Mouse (Mus musculus): ENCODE measurements around the gene Tubgcp5.
"Not testable (repeated sequence)": the region's sequence is repeated elsewhere in the genome, so short reads cannot be mapped to it uniquely, and the experiment has no call there.

Tubgcp5 gene

GRCm38 (mm10) chr7:55793952-55794603 lies at the start of gene Tubgcp5:
TSS of gene Tubgcp5 (plus strand) at chr7:55794154.
- peak; percentile 95 for DNase-seq (ENCODE audit: low read depth)

GRCm38 (mm10) chr7:55744566-55745220 lies 49.3 kb upstream of the Tubgcp5 start:
- no peak for DNase-seq (ENCODE audit: low read depth)

- no peak for DNase-seq (ENCODE audit: low read depth)
These were observed 43.1 kb upstream of the Tubgcp5 start for GRCm38 (mm10) chr7:55750841-55751240.

GRCm38 (mm10) chr7:55759346-55759745 lies 34.6 kb upstream of the Tubgcp5 start:
- no peak for DNase-seq (ENCODE audit: low read depth)

- no peak for DNase-seq (ENCODE audit: low read depth)
These were observed 26.0 kb upstream of the Tubgcp5 start, which contains the start of gene Siglech for GRCm38 (mm10) chr7:55767926-55768325. TSS of gene Siglech (plus strand) at chr7:55768178.

GRCm38 (mm10) chr7:55780011-55780410 lies 13.9 kb upstream of the Tubgcp5 start:
- no peak for DNase-seq (ENCODE audit: low read depth)

GRCm38 (mm10) chr7:55782493-55782892 lies 11.5 kb upstream of the Tubgcp5 start:
- DNase-seq (ENCODE audit: low read depth), result no peak

- no peak for DNase-seq (ENCODE audit: low read depth)
These were observed 9.4 kb upstream of the Tubgcp5 start for GRCm38 (mm10) chr7:55784580-55784979.

GRCm38 (mm10) chr7:55790586-55790985 lies 3.4 kb upstream of the Tubgcp5 start:
- not testable (repeated sequence) for DNase-seq (ENCODE audit: low read depth)

- peak; percentile 14 for DNase-seq (ENCODE audit: low read depth)
These were observed 1.7 kb upstream of the Tubgcp5 start for GRCm38 (mm10) chr7:55792280-55792679.

GRCm38 (mm10) chr7:55793236-55793951 lies 560 bp upstream of the Tubgcp5 start:
- peak; percentile 6 for DNase-seq (ENCODE audit: low read depth)

- DNase-seq (ENCODE audit: low read depth), result no peak
These were observed 6.0 kb downstream of the Tubgcp5 start for GRCm38 (mm10) chr7:55799981-55800380.

- DNase-seq (ENCODE audit: low read depth), result no peak
These were observed 16.0 kb downstream of the Tubgcp5 start for GRCm38 (mm10) chr7:55809967-55810366.

- no peak for DNase-seq (ENCODE audit: low read depth)
These were observed 30.5 kb downstream of the Tubgcp5 start for GRCm38 (mm10) chr7:55824468-55824867.

- DNase-seq (ENCODE audit: low read depth), result no peak
These were observed 33.6 kb downstream of the Tubgcp5 start for GRCm38 (mm10) chr7:55827551-55827950.

- peak; percentile 9 for DNase-seq (ENCODE audit: low read depth)
These were observed 42.9 kb downstream of the Tubgcp5 start for GRCm38 (mm10) chr7:55836877-55837276.

GRCm38 (mm10) chr7:55841445-55841844 lies 47.5 kb downstream of the Tubgcp5 start, which contains the start of gene Cyfip1:
TSS of gene Cyfip1 (plus strand) at chr7:55841745.
- DNase-seq (ENCODE audit: low read depth), result no peak

GRCm38 (mm10) chr7:55841977-55842503 lies 48.1 kb downstream of the Tubgcp5 start:
- peak; percentile 62 for DNase-seq (ENCODE audit: low read depth)

GRCm38 (mm10) chr7:55842504-55843152 lies 48.7 kb downstream of the Tubgcp5 start:
- peak; percentile 16 for DNase-seq (ENCODE audit: low read depth)

GRCm38 (mm10) chr7:55846606-55847312 lies 52.8 kb downstream of the Tubgcp5 start:
- DNase-seq (ENCODE audit: low read depth), result no peak

GRCm38 (mm10) chr7:55849948-55850571 lies 56.1 kb downstream of the Tubgcp5 start:
- no peak for DNase-seq (ENCODE audit: low read depth)

Measured in c-Kit-positive CD71-positive TER-119-negative erythroid progenitor cells, embryonic 14.5 days (primary cell).